Mouse (Mus musculus): ENCODE measurements around the gene Mrgpra2a. TPM values are rescaled to one million over a fixed set of nuclear protein-coding genes. Genes with fewer than 3 reads are reported as not detected.
"Not testable (repeated sequence)": the region's sequence is repeated elsewhere in the genome, so short reads cannot be mapped to it uniquely, and the experiment has no call there.

Gene Mrgpra2a
- not detected for total RNA-seq (2021)
- long read RNA-seq, experiment 1: 0 reads
- long read RNA-seq, experiment 2: 0 reads

DNA sequence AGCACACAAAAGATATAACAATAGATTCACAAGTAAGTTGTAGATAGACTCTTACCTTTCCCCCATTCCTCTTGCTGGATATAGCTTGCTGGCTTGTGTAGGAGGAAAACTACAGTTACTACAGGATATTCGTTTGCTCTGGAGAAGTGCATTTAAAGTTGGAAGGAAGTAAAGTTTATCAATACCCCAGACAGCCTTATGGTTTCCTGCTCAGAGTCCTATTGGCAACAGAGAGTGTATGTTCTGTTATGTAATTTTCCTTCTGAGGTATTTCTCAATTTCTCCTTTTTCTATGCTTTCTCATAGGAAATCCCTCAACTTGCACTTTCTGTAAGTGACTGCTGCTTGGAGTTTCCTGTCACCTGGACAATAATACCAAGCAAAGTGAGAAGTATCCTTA is at the start of gene Mrgpra2a:
Gene Mrgpra2a, minus strand, starts transcription at position 125 of the 400 bp plus-strand sequence.
- H3K27ac ChIP-seq; H3K4me3 ChIP-seq; intact Hi-C loops (cut with DNase I); DNase-seq: not testable (repeated sequence)

- H3K4me3 ChIP-seq; H3K27ac ChIP-seq; DNase-seq; intact Hi-C loops (cut with DNase I): not testable (repeated sequence)
Observed at GRCm38 (mm10) chr7:47491266-47491665, 39.3 kb upstream of the Mrgpra2a start.

DNA sequence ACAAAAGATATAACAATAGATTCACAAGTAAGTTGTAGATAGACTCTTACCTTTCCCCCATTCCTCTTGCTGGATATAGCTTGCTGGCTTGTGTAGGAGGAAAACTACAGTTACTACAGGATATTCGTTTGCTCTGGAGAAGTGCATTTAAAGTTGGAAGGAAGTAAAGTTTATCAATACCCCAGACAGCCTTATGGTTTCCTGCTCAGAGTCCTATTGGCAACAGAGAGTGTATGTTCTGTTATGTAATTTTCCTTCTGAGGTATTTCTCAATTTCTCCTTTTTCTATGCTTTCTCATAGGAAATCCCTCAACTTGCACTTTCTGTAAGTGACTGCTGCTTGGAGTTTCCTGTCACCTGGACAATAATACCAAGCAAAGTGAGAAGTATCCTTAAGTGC is 37.5 kb upstream of the Mrgpra2a start:
- DNase-seq; H3K27ac ChIP-seq; H3K4me3 ChIP-seq; intact Hi-C loops (cut with DNase I): not testable (repeated sequence)

DNA sequence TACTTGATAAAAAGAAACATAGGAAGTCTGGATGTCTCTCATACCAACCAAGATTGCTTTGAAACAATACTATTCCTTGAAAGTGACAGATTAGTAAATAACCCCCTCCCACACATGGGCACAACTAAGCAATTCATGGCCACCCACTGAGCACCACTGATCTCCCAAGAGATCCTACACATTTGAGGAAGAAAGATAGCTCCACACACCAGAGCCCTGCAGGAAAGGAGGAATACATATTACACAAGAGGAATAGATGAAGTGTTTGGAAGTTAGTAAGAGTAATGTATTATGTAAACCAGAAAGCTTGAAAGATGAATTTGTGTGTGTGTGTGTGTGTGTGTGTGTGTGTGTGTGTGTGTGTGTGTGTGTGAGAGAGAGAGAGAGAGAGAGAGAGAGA is 31.2 kb upstream of the Mrgpra2a start:
- DNase-seq: not testable (repeated sequence)

GRCm38 (mm10) chr7:47473904-47474303 is 22.0 kb upstream of the Mrgpra2a start:
- H3K4me3 ChIP-seq; H3K27ac ChIP-seq; intact Hi-C loops (cut with DNase I); DNase-seq: not testable (repeated sequence)

More for the DNA sequence above, 31.2 kb upstream of the Mrgpra2a start:
- H3K27ac ChIP-seq; H3K4me3 ChIP-seq; intact Hi-C loops (cut with DNase I): not testable (repeated sequence)

DNA sequence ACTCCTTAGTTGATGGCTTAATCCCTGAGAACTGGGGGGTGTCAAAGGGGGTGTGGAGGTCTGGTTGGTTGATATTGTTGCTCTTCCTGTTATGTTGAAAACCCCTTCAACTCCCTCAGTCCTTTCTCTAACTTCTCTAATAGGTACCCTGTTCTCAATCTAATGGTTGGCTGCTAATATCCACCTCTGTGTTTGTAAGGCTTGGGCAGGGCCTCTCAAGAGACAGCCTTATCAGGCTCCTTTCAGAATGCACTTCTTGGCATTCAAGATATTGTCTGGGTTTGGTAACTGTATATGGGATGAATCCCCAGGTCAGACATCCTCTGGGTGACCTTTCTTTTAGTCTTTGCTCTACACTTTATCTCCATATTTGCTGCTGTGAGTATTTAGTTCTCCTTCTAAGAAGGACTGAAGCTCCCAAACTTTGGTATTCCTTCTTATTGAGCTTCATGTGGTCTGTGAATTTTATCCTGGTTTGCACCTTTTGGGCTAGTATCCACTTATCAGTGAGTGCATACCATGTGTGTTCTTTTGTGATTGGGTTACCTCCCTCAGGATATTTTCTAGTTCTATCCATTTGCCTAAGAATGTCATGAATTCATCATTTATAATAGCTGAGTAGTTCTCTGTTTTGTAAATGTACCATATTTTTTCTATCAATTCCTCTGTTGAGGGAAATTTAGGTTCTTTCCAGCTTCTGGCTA is 13.5 kb upstream of the Mrgpra2a start:
- DNase-seq; intact Hi-C loops (cut with DNase I); H3K4me3 ChIP-seq; H3K27ac ChIP-seq: not testable (repeated sequence)

- DNase-seq; intact Hi-C loops (cut with DNase I); H3K27ac ChIP-seq; H3K4me3 ChIP-seq: not testable (repeated sequence)
Observed at GRCm38 (mm10) chr7:47445729-47446128, 6.2 kb downstream of the Mrgpra2a start.

DNA sequence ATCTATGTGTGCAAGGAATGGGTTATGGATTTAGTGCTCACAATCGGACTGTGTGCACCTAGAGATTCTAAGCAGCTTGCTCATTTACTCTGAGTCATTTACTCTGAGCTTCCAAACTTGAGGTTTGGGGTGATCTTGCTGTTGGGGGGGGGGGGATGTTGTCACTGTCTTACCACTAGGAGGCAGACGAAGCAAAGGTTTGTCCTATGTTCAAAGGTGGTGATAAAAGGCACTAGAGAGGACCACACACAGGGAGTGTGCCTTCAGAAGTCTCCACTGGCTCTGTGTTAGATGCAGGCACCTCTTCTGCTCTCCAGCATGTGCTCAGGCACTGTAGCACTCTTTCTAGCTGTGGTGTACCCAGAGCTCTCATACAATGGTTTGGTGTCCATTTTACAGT is 15.5 kb downstream of the Mrgpra2a start:
- H3K4me3 ChIP-seq; intact Hi-C loops (cut with DNase I); DNase-seq; H3K27ac ChIP-seq: not testable (repeated sequence)

DNA sequence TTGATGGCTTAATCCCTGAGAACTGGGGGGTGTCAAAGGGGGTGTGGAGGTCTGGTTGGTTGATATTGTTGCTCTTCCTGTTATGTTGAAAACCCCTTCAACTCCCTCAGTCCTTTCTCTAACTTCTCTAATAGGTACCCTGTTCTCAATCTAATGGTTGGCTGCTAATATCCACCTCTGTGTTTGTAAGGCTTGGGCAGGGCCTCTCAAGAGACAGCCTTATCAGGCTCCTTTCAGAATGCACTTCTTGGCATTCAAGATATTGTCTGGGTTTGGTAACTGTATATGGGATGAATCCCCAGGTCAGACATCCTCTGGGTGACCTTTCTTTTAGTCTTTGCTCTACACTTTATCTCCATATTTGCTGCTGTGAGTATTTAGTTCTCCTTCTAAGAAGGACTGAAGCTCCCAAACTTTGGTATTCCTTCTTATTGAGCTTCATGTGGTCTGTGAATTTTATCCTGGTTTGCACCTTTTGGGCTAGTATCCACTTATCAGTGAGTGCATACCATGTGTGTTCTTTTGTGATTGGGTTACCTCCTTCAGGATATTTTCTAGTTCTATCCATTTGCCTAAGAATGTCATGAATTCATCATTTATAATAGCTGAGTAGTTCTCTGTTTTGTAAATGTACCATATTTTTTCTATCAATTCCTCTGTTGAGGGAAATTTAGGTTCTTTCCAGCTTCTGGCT is 24.0 kb downstream of the Mrgpra2a start:
- H3K27ac ChIP-seq; H3K4me3 ChIP-seq; intact Hi-C loops (cut with DNase I); DNase-seq: not testable (repeated sequence)

DNA sequence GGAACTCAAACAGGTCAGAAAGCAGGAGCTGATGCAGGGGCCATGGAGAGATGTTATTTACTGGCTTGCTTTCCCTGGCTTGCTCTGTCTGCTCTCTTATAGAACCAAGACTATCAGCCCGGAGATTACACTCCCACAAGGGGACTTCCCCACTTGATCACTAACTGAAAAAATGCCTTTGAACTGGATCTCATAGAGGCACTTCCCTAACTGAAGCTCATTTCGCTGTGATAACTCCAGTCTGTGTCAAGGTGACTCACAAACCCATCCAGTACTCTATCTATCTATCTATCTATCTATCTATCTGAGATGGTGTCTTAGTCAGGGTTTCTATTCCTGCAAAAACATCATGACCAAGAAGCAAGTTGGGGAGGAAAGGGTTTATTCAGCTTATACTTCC is 41.3 kb downstream of the Mrgpra2a start:
- no peak for DNase-seq
- Histone ChIP-seq H3K27ac (no peak overlapping the region), H3K4me3 (no peak overlapping the region)
- no peak for TF ChIP-seq CTCF (IDR thresholded peaks at IDR 0.05)
- intact Hi-C loops (cut with DNase I): no loop called here

DNA sequence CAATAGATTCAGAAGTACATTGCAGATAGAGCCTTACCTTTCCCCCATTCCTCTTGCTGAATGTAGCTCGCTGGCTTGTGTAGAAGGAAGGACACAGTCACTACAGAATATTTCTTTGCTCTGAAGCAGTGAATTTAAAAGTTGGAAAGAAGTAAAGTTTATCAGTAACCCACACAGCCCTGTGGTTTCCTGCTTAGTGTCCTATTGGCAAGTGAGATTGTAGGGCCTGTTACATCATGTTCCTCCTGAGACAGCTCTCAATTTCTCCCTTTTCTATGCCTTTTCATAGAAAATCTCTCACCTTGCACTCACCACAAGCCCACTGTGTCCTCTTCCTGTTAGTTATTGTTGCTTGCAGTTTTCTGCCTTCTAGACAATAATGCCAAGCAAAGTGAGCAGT is 42.4 kb downstream of the Mrgpra2a start:
- Histone ChIP-seq H3K4me3 (no peak overlapping the region), H3K27ac (no peak overlapping the region)
- no peak for DNase-seq
- no peak for TF ChIP-seq CTCF (IDR thresholded peaks at IDR 0.05)
- intact Hi-C loops (cut with DNase I): no loop called here

GRCm38 (mm10) chr7:47401125-47401524 is 50.8 kb downstream of the Mrgpra2a start:
- DNase-seq: no peak
- Histone ChIP-seq H3K4me3 (no peak overlapping the region), H3K27ac (no peak overlapping the region)
- TF ChIP-seq CTCF (IDR thresholded peaks at IDR 0.05): no peak
- intact Hi-C loops (cut with DNase I): no loop called here

Other genes starting within 250 kb of the Mrgpra2a start
- not detected for gene Mrgpra6, start 247.2 kb downstream of the Mrgpra2a start, total RNA-seq (2021)
- gene Mrgpra9, start 199.3 kb downstream of the Mrgpra2a start, total RNA-seq (2021): not detected
- not detected for gene Mrgpra1, start 97.9 kb downstream of the Mrgpra2a start, total RNA-seq (2021)
- gene Mrgpra2b, start 76.7 kb upstream of the Mrgpra2a start, total RNA-seq (2021): not detected
- not detected for gene Mrgpra3, start 149.2 kb upstream of the Mrgpra2a start, total RNA-seq (2021)